Mouse (Mus musculus): ENCODE results near the gene Glis1. TPM values are rescaled to one million over a fixed set of nuclear protein-coding genes. Genes with fewer than 3 reads are reported as not detected.

Glis1 gene
- polyA plus RNA-seq, 1 experiment from 2014 or later, result 0.18 TPM

GRCm38 (mm10) chr4:107681099-107681849 is 246.9 kb downstream of the Glis1 start:
- H3K27me3 ChIP-seq (ENCODE audit: insufficient read depth, low read length), result no peaks in the 10 kb centered on the region
- 41% methylated on average over 9 of the region's 9 CpGs for WGBS (ENCODE audit: insufficient replicate concordance)
- no peak overlapping the region for H3K27ac ChIP-seq (ENCODE audit: low read depth)
- H3K9ac ChIP-seq (replicated peaks), result no peak overlapping the region
- H3K4me1 ChIP-seq (ENCODE audit: insufficient read depth), result no peaks in the 10 kb centered on the region
- DNase-seq (no peak), ATAC-seq (no peak)
- TF ChIP-seq EP300 (IDR thresholded peaks at IDR 0.05; ENCODE audit: low read depth) (no peak), CTCF (IDR thresholded peaks at IDR 0.05; ENCODE audit: low read depth) (no peak)
- H3K9me3 ChIP-seq (ENCODE audit: low read length), result no peaks in the 10 kb centered on the region
- no peak overlapping the region for H3K4me3 ChIP-seq (ENCODE audit: low read depth, low read length)
- H3K36me3 ChIP-seq (replicated peaks; ENCODE audit: insufficient read depth, low read length), result no peaks in the 10 kb centered on the region
- no peak overlapping the region for H3K4me2 ChIP-seq (ENCODE audit: low read depth, low read length)

- Histone ChIP-seq H3K27ac (ENCODE audit: low read depth) (no peak overlapping the region), H3K36me3 (replicated peaks; ENCODE audit: insufficient read depth, low read length) (no peaks in the 10 kb centered on the region), H3K4me2 (ENCODE audit: low read depth, low read length) (no peak overlapping the region), H3K9ac (replicated peaks) (no peak overlapping the region), H3K4me3 (ENCODE audit: low read depth, low read length) (no peak overlapping the region), H3K27me3 (ENCODE audit: insufficient read depth, low read length) (no peaks in the 10 kb centered on the region), H3K4me1 (ENCODE audit: insufficient read depth) (no peaks in the 10 kb centered on the region), H3K9me3 (ENCODE audit: low read length) (no peaks in the 10 kb centered on the region)
- no peak for ATAC-seq
- TF ChIP-seq CTCF (IDR thresholded peaks at IDR 0.05; ENCODE audit: low read depth), result no peak
- no peak for TF ChIP-seq EP300 (IDR thresholded peaks at IDR 0.05; ENCODE audit: low read depth)
- DNase-seq, result no peak
- 90% methylated on average over 37 of the region's 37 CpGs for WGBS (ENCODE audit: insufficient replicate concordance)
Measured at GRCm38 (mm10) chr4:107683006-107683756, 248.8 kb downstream of the Glis1 start.

GRCm38 (mm10) chr4:107684130-107684529 is 249.7 kb downstream of the Glis1 start, which contains the start of gene Dmrtb1:
Gene Dmrtb1, minus strand, starts transcription at chr4:107684230.
- Histone ChIP-seq H3K27me3 (ENCODE audit: insufficient read depth, low read length) (no peaks in the 10 kb centered on the region), H3K4me3 (ENCODE audit: low read depth, low read length) (no peak within 1 kb of the TSS)
- 88% methylated on average over 14 of the region's 14 CpGs for WGBS (ENCODE audit: insufficient replicate concordance)

More at GRCm38 (mm10) chr4:107684130-107684529, 249.7 kb downstream of the Glis1 start, which contains the start of gene Dmrtb1:
- no peak within 1 kb of the TSS for H3K4me2 ChIP-seq (ENCODE audit: low read depth, low read length)
- ATAC-seq (no peak), DNase-seq (no peak)
- no peaks in the 10 kb centered on the region for H3K9me3 ChIP-seq (ENCODE audit: low read length)
- no peaks in the 10 kb centered on the region for H3K4me1 ChIP-seq (ENCODE audit: insufficient read depth)
- H3K36me3 ChIP-seq (replicated peaks; ENCODE audit: insufficient read depth, low read length), result no peaks in the 10 kb centered on the region
- H3K27ac ChIP-seq (ENCODE audit: low read depth), result no peak within 1 kb of the TSS
- no peak within 1 kb of the TSS for H3K9ac ChIP-seq (replicated peaks)
- TF ChIP-seq EP300 (IDR thresholded peaks at IDR 0.05; ENCODE audit: low read depth), result no peak
- no peak for TF ChIP-seq CTCF (IDR thresholded peaks at IDR 0.05; ENCODE audit: low read depth)

Small RNAs within 50 kb of the gene (microRNA-seq; reads per million reads assigned to microRNA genes)
- gene Gm24804, result not detected

Other genes starting within 250 kb of the Glis1 start
- not detected in 2 replicates for gene Ldlrad1, start 225.4 kb upstream of the Glis1 start, polyA plus RNA-seq (2015; fragmentation: Nextera tagmentation; extraction: Ambion mirVana)
- 15.0 and 15.9 TPM in 2 replicates for gene Lrrc42, start 181.1 kb upstream of the Glis1 start, polyA plus RNA-seq (2015; fragmentation: Nextera tagmentation; extraction: Ambion mirVana)
- 17.4 and 18.1 TPM in 2 replicates for gene Hspb11, start 181.0 kb upstream of the Glis1 start, polyA plus RNA-seq (2015; fragmentation: Nextera tagmentation; extraction: Ambion mirVana)
- gene Dio1, start 127.4 kb upstream of the Glis1 start, polyA plus RNA-seq (2015; fragmentation: Nextera tagmentation; extraction: Ambion mirVana), result 6.0 and 10.3 TPM in 2 replicates
- gene Yipf1, start 120.2 kb upstream of the Glis1 start, polyA plus RNA-seq (2015; fragmentation: Nextera tagmentation; extraction: Ambion mirVana), result 35.8 and 35.9 TPM in 2 replicates
- 7.6 and 8.9 TPM in 2 replicates for gene Ndc1, start 66.8 kb upstream of the Glis1 start, polyA plus RNA-seq (2015; fragmentation: Nextera tagmentation; extraction: Ambion mirVana)
- not detected in 2 replicates for gene Dmrtb1, start 249.6 kb downstream of the Glis1 start, polyA plus RNA-seq (2015; fragmentation: Nextera tagmentation; extraction: Ambion mirVana)